Mouse (Mus musculus) kidney, embryonic 16.5 days (tissue): Measurements from ENCODE around the gene Rps6kl1. TPM values are rescaled to one million over a fixed set of nuclear protein-coding genes. Genes with fewer than 3 reads are reported as not detected.

Source experiments
- ATAC-seq: fragments of 200-750 bp; cut with Nextera tagmentation; 2 replicates; pipeline ENCODE4 v1.8.0; 2017; ENCODE audit warnings: moderate TSS enrichment; ENCODE audit not compliant: low FRiP score, low TSS enrichment
- H3K27ac ChIP-seq: fragments of 300-500 bp; sonication (generic); 2 replicates; pipeline ENCODE4 v1.5.1; 2014; ENCODE audit warnings: low read length
- H3K27me3 ChIP-seq: fragments of 300-500 bp; sonication (generic); 2 replicates; pipeline ENCODE4 v1.6.1; 2014; ENCODE audit warnings: low read length, control low read depth, mixed read lengths; ENCODE audit not compliant: insufficient read depth
- H3K36me3 ChIP-seq: fragments of 300-500 bp; sonication (generic); 2 replicates; pipeline ENCODE4 v1.6.1; 2014; ENCODE audit warnings: low read length, control low read depth, mixed read lengths; ENCODE audit not compliant: insufficient read depth
- H3K4me1 ChIP-seq: fragments of 300-500 bp; sonication (generic); 2 replicates; pipeline ENCODE4 v1.6.1; 2014; ENCODE audit warnings: low read length, control low read depth, mixed read lengths; ENCODE audit not compliant: insufficient read depth
- H3K4me2 ChIP-seq: fragments of 300-500 bp; sonication (generic); replicated peaks from 2 replicates; pipeline ENCODE4 v1.6.1; 2014; ENCODE audit warnings: low read depth, low read length
- H3K4me3 ChIP-seq: fragments of 300-500 bp; sonication (generic); 2 replicates; pipeline ENCODE4 v1.5.1; 2014; ENCODE audit warnings: mild to moderate bottlenecking, low read length
- H3K9ac ChIP-seq: fragments of 300-500 bp; sonication (generic); replicated peaks from 2 replicates; pipeline ENCODE4 v1.6.1; 2014; ENCODE audit warnings: low read length
- H3K9me3 ChIP-seq: fragments of 300-500 bp; sonication (generic); 2 replicates; pipeline ENCODE4 v1.6.1; 2016; ENCODE audit warnings: low read length, control low read depth
- WGBS: fragments of 180-500 bp; shearing (Covaris S2); extraction: QIAGEN DNeasy Blood & Tissue Kit; methylation state at CpG from one replicate; pipeline ENCODE4 v1.1.7; 2014; 5-methylcytosine and 5-hydroxymethylcytosine counted together
- polyA plus RNA-seq: library from polyadenylated mRNA; unstranded; fragments of >200 nt; fragmentation: Nextera tagmentation; extraction: Ambion mirVana; gene quantifications from 2 replicates; pipeline ENCODE4 v1.2.1, GENCODE M21; 2015

Rps6kl1 gene
- polyA plus RNA-seq, 1 experiment from 2014 or later: 0.86 TPM

DNA sequence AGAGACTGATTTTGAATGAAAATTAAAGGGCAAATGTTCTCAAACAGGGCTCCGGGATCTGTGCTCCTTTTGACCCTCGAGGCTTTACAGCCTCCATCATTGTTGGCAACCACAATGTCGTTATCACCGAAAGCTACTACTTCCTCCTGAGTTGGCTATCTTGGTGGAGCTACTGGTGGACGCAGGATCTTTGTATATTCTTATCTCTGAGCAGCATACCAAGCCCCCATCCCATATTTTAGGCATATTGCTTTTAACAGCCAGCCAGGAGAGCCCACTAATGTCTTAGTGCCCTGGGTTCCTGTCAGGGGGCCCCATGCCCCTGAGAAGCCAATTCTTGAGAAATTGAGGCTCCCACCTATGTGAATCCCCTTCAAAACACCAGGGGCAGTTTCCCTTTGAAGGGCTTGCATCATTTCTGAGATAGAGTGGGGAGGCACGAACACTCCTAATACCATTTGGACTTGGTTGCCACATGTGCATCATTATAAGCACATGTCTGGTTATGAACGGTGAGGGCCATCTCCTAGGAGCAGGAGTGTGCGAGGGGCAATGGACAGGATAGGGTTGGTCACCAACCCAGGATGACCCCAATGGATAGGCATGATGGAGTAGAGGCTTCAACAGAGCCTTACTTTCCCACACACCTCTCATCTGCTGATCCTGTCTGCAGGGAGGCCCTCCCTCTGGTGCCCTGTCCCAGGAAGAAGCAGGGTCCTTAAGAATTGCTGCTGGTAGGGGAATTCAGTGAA is 16.8 kb downstream of the Rps6kl1 start:
- Histone ChIP-seq H3K4me2 (no peak overlapping the region), H3K4me1 (no peaks in the 10 kb centered on the region), H3K9me3 (no peaks in the 10 kb centered on the region), H3K36me3 (peaks cover 56% of the 10 kb centered on the region), H3K4me3 (no peak overlapping the region), H3K27me3 (no peaks in the 10 kb centered on the region), H3K27ac (no peak overlapping the region), H3K9ac (no peak overlapping the region)
- ATAC-seq: no peak
- WGBS: 87% methylated on average over 8 of the region's 8 CpGs

DNA sequence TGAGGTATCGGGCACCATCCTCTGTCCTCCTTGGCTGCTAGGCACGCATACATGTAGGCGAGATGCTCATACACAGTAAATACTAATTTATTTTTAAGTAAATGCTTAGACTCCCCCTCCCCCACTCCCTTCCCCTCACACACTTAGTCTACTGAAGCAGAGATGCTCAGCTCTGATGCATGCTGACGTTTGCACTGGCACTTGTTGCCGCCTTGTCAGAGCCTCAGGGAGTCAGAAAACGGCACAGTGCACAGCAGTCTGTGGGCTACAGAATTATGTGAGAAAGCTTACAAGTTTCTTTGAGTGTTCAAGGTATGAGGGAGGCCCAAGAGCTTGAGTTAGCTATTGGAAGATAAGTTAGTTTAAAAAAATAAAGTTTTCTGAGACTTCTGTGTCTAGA is 19.7 kb downstream of the Rps6kl1 start:
- ATAC-seq: no peak
- no peak overlapping the region for H3K4me3 ChIP-seq
- H3K4me1 ChIP-seq: no peaks in the 10 kb centered on the region
- H3K9me3 ChIP-seq: no peaks in the 10 kb centered on the region
- H3K4me2 ChIP-seq: no peak overlapping the region
- H3K36me3 ChIP-seq: peaks cover 80% of the 10 kb centered on the region
- H3K27ac ChIP-seq: no peak overlapping the region
- H3K27me3 ChIP-seq: no peaks in the 10 kb centered on the region
- H3K9ac ChIP-seq: no peak overlapping the region
- WGBS: 93% methylated on average over 6 of the region's 6 CpGs

DNA sequence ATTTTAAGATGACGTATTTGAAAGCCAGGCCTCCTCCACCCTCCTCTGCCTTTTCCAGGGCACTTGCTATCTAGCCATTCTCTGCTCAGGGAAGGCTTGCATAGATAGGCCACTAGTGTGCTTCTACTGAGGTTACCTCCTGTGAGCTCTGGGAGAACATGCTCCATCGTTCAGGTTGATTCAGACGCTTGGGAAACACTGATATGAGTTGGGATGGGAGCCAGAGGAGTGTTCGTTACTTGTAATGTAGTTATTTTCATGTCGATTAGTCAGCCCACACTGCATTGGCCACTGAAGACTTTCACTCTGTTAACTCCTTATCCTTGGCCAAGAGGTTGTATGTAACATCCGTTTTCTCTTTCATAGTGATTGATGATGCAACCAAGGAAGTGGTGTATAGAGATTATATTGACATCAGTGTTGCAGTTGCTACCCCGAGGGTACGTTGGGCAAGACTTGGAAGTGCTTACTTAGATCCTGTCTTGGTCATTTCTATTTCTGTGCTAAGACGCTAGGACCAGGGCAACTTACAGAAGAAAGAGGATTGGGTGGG is 21.6 kb downstream of the Rps6kl1 start:
- Histone ChIP-seq H3K9ac (no peak overlapping the region), H3K27me3 (no peaks in the 10 kb centered on the region), H3K4me3 (no peak overlapping the region), H3K36me3 (peaks cover 79% of the 10 kb centered on the region), H3K4me1 (no peaks in the 10 kb centered on the region), H3K4me2 (no peak overlapping the region), H3K27ac (no peak overlapping the region), H3K9me3 (no peaks in the 10 kb centered on the region)
- 92% methylated on average over 9 of the region's 9 CpGs for WGBS
- no peak for ATAC-seq

DNA sequence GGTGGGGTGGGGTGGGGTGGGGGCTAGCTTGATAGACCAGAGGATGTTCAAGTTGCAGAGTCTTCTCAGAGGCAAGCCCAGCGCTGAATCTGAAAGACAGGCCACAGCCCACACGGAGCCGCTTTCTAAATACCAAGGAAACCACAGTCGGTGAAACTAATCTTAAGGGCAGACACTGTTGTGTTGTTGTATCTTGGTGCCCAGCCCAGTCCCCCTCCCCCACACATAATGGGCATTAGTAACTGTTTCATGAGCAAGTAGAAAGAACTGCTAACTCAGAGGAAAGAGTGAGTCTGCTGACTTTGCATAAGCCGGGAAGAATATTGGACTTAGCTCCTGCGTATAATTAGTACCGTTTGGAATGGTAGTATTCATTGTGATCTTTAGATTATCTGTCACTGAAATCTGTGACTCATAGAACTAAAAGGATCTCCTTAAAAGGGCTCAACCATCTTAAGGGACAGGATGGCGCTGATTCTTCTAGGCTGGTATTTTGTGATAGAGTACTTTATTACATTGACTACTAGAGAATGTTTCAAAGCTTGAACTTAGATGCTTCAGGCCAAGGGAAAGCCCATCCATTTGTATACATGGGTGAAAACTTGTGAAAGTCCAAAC is 24.0 kb downstream of the Rps6kl1 start:
- no peak overlapping the region for H3K4me3 ChIP-seq
- WGBS: 87% methylated on average over 8 of the region's 8 CpGs
- no peaks in the 10 kb centered on the region for H3K27me3 ChIP-seq
- no peaks in the 10 kb centered on the region for H3K4me1 ChIP-seq
- no peak overlapping the region for H3K4me2 ChIP-seq
- ATAC-seq: no peak
- H3K27ac ChIP-seq: no peak overlapping the region
- H3K9me3 ChIP-seq: no peaks in the 10 kb centered on the region
- H3K36me3 ChIP-seq: peaks cover 78% of the 10 kb centered on the region
- H3K9ac ChIP-seq: no peak overlapping the region

DNA sequence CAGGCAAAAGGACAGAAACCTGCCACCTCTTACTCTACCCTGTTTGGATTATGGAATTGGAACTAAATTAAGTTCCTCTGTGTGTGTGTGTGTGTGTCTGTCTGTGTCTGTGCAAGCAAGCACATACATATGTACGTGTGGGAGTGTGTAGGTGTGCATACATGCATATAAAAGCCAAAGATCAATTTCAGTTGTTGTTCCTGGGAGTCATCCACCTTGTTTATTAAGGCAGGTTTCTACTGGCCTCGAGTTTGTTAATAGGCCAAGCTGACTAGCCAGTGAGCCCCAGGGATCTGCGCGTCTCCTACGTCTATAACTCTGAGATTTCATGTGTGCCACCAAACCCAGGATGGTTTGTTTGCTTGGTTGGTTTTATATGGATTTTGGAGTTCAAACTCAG is 26.3 kb downstream of the Rps6kl1 start:
- Histone ChIP-seq H3K4me2 (no peak overlapping the region), H3K27ac (no peak overlapping the region), H3K9me3 (no peaks in the 10 kb centered on the region), H3K9ac (no peak overlapping the region), H3K4me1 (no peaks in the 10 kb centered on the region), H3K27me3 (no peaks in the 10 kb centered on the region), H3K4me3 (no peak overlapping the region), H3K36me3 (peaks cover 76% of the 10 kb centered on the region)
- no peak for ATAC-seq
- 93% methylated on average over 5 of the region's 5 CpGs for WGBS

DNA sequence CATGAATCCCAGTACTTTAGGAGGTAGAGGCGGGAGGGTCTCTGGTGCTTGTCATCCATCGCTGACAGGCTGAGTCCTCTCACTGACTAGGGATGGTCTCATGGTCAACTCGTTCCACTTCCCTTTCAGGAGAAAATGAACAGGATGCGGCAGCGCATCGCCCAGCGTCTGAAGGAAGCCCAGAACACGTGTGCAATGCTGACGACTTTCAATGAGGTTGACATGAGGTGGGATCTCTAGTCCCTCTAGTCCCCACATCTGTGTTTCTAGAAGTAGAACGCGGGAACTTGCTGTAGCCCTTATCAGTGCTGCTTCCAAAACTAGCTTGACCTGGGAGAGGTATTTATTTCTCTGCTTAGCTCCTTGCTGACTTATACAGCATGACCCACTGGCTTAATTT is 27.4 kb downstream of the Rps6kl1 start:
- H3K27ac ChIP-seq: no peak overlapping the region
- peaks cover 75% of the 10 kb centered on the region for H3K36me3 ChIP-seq
- H3K4me2 ChIP-seq: no peak overlapping the region
- H3K4me1 ChIP-seq: no peaks in the 10 kb centered on the region
- no peaks in the 10 kb centered on the region for H3K9me3 ChIP-seq
- H3K9ac ChIP-seq: no peak overlapping the region
- no peaks in the 10 kb centered on the region for H3K27me3 ChIP-seq
- ATAC-seq: no peak
- 92% methylated on average over 11 of the region's 11 CpGs for WGBS
- H3K4me3 ChIP-seq: no peak overlapping the region

DNA sequence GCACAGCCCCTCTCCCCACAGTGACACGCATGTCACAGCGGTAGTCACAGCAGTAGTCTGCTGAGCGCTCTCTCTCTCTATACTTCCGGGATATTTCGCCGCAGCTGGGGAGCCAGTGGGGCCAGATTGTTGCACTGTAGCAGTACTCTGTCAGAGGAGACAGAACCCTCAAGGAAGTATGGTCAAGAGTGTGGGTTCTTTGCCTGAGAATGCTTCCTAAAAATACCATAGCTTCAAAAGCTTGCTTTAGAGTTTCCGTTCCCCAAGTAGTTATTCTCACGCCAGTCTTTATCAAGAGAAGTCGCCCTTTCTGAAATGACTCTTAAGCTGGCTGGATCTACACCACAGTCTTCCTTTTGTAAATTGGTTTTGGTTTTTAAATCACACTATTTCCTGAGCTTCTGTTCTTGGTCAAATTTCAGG is 27.9 kb downstream of the Rps6kl1 start:
- no peak overlapping the region for H3K9ac ChIP-seq
- H3K36me3 ChIP-seq: peaks cover 74% of the 10 kb centered on the region
- H3K4me3 ChIP-seq: no peak overlapping the region
- no peaks in the 10 kb centered on the region for H3K9me3 ChIP-seq
- 94% methylated on average over 9 of the region's 9 CpGs for WGBS
- no peak overlapping the region for H3K4me2 ChIP-seq
- ATAC-seq: no peak
- no peaks in the 10 kb centered on the region for H3K4me1 ChIP-seq
- no peak overlapping the region for H3K27ac ChIP-seq
- no peaks in the 10 kb centered on the region for H3K27me3 ChIP-seq

DNA sequence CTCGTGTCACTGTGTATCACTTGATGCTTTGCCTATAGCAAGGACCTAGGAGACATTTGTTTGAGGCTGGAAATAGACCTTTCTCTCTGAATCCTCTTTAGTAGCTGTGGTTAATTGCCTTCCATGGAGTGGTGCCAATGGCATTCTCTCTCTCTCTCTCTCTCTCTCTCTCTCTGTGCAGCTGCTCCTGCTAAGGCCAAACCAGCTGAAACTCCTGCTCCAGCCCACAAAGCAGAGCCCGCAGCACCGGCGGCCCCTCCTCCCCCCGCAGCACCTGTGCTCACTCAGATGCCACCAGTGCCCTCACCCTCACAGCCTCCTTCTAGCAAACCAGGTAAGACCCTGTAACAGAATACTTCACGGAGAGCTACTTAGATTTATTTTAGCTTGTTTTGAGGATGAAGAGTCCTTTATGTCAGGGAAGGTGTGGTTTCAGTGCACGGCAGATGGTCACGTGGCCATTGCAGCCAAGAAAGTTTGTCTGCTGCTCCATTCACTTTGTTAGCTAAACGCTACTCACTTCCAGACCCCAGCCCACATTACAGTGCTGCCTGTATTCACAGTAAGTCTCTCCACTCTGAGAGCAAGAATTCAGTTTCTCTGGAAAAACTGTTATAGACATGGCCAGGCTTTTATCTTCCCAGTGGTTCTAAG is 29.1 kb downstream of the Rps6kl1 start:
- Histone ChIP-seq H3K9me3 (no peaks in the 10 kb centered on the region), H3K9ac (no peak overlapping the region), H3K27ac (no peak overlapping the region), H3K4me3 (no peak overlapping the region), H3K4me1 (no peaks in the 10 kb centered on the region), H3K4me2 (no peak overlapping the region), H3K36me3 (peaks cover 64% of the 10 kb centered on the region), H3K27me3 (no peaks in the 10 kb centered on the region)
- 89% methylated on average over 9 of the region's 9 CpGs for WGBS
- ATAC-seq: no peak

DNA sequence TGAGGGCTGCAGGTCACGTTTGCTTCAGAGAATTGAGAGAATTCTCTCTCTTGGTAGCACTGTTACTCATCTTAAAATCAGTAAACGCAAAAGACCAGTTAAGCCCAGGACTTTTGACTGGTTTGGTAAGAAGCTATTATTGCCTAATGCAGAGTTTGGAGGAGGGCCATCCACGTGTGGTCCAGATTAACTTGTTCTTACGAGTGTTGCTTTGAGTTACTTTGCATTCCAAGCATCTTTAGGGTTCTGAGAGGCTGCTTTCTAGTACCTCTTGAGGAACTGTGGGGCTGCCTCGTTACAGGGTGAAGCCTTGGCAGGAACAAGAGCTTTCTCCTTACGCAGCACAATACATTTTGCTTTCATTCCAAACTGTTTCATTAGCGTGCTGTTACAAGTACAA is 35.4 kb downstream of the Rps6kl1 start:
- Histone ChIP-seq H3K9ac (no peak overlapping the region), H3K27ac (no peak overlapping the region), H3K36me3 (peaks cover 25% of the 10 kb centered on the region), H3K9me3 (no peaks in the 10 kb centered on the region), H3K4me1 (peaks cover 22% of the 10 kb centered on the region), H3K4me3 (no peak overlapping the region), H3K27me3 (no peaks in the 10 kb centered on the region), H3K4me2 (no peak overlapping the region)
- ATAC-seq: no peak
- 79% methylated on average over 7 of the region's 7 CpGs for WGBS

DNA sequence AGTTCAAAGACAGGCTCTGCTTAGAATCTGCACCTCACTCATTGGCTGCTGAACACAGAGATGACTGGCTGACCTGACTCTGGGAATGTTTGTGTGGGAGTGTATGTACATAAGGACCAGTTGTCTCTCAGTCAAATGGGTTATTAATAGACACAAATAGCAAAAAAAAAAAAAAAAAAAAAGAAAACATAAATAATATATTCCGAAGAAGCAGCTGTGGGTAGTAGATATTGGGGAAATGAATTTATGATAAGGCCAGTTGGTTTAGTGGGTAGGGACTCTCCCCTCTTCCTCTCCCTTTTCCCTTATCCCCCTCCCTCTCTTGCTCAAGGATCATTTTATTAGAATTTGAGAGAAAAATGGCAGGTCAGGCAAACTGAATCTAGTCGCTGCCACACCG is 37.1 kb downstream of the Rps6kl1 start:
- Histone ChIP-seq H3K36me3 (peaks cover 14% of the 10 kb centered on the region), H3K4me1 (peaks cover 31% of the 10 kb centered on the region), H3K9ac (no peak overlapping the region), H3K27ac (no peak overlapping the region), H3K4me3 (no peak overlapping the region), H3K4me2 (no peak overlapping the region), H3K27me3 (no peaks in the 10 kb centered on the region), H3K9me3 (no peaks in the 10 kb centered on the region)
- ATAC-seq: no peak
- WGBS: 96% methylated on average over 3 of the region's 3 CpGs
